Mouse (Mus musculus): ENCODE results near the gene Klhl29.

DNA sequence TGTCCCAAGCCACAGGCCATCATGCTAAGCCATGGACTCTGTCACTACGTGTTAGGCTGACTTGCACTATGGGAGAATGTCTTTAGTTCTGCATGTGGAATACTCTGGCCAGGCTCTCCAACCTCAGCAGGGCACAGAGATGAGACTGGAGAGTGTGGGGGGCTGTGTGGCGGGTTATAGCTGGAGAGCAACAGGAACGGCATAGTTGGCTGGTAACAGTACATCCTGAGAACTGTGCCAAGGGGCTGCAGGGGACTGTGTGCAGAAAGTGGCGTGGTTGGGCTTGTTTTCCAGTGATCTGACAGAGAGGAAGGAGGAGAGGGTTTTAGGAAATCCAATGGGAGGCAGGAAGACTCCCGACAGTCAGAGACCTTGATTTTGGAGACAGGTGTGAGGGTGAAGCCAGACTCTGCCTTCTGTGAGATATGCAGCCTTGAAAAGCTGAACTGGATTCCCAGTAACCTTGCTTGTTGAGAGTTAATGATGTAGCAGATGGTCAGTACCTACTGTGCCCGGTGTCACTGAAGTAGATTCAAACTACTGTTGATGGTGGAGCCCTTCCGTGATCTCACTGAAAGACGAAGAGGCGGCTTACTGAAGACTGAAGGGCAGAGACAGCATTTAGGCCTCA is 270.9 kb downstream of the Klhl29 start:
- TF ChIP-seq CTCF (conservative IDR thresholded peaks at IDR 0.05; ENCODE audit: insufficient read depth, insufficient read length, low read depth, low read length), result no peak
- TF ChIP-seq POLR2A (IDR thresholded peaks at IDR 0.05; ENCODE audit: low read depth, low read length), result no peak
